Mouse (Mus musculus) heart, adult 11 months (tissue): ENCODE data around the gene Gm15140.
"Not testable (repeated sequence)": the region's sequence is repeated elsewhere in the genome, so short reads cannot be mapped to it uniquely, and the experiment has no call there.

Experiments used
- DNase-seq: peaks from one replicate; pipeline ENCODE4 v3.0.0; 2022

Gene Gm15140

GRCm38 (mm10) chrX:154120585-154120984 is at the start of gene Gm15140:
Gm15140 (minus strand) TSS chrX:154120685.
- not testable (repeated sequence) for DNase-seq
